Mouse (Mus musculus) 416B (cell line): ENCODE data around the gene Pbrm1.

ENCODE experiments used
- DNase-seq: peaks from one replicate; pipeline ENCODE4 v3.0.0; 2011; ENCODE audit warnings: low read depth

The Pbrm1 gene

GRCm38 (mm10) chr14:31133023-31133665 lies 114.2 kb downstream of the Pbrm1 start:
- DNase-seq, result no peak

DNA sequence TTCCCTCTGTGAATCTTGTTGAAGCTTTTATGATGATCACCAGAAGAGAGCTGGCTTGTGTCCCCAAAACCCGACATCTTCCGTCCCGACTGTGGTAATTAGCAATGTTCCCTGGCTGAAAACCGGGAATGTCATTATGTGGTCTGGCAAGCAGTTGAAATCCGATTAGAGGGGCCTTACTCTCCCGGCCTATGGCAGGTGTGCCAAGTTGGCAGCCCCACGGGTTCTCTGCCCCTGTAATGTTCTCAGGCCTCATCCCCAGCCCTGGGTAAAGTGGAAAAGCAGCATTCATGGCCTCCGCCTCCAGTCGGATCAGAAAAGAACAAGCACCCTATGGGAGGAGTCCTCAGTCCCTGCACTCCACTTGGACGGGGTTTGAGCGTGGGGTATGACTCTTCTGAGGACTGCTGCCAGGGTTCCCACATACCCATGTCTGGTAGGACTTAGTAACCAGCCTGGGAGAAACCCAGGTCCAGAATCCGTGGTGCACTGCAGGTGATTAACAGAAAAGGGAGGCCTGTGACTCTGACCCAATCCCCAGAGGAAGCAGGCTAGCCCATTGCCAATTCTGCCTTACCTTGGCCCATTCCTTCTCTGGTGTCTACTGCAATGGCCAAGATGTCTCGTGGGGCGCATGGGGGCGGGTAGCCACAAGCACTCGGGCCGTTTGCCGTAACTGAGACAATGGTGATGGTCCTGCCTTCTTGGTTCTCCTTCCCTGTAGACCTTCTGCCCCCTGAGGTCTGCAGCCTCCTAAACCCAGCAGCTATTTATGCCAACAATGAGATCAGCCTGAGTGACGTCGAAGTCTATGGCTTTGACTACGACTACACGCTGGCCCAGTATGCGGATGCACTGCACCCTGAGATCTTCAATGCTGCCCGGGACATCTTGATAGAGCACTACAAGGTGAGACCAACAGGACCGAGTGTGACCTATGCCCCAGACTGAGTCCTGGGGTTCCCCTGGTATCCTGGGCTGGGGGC lies 115.4 kb downstream of the Pbrm1 start:
- DNase-seq, result no peak

DNA sequence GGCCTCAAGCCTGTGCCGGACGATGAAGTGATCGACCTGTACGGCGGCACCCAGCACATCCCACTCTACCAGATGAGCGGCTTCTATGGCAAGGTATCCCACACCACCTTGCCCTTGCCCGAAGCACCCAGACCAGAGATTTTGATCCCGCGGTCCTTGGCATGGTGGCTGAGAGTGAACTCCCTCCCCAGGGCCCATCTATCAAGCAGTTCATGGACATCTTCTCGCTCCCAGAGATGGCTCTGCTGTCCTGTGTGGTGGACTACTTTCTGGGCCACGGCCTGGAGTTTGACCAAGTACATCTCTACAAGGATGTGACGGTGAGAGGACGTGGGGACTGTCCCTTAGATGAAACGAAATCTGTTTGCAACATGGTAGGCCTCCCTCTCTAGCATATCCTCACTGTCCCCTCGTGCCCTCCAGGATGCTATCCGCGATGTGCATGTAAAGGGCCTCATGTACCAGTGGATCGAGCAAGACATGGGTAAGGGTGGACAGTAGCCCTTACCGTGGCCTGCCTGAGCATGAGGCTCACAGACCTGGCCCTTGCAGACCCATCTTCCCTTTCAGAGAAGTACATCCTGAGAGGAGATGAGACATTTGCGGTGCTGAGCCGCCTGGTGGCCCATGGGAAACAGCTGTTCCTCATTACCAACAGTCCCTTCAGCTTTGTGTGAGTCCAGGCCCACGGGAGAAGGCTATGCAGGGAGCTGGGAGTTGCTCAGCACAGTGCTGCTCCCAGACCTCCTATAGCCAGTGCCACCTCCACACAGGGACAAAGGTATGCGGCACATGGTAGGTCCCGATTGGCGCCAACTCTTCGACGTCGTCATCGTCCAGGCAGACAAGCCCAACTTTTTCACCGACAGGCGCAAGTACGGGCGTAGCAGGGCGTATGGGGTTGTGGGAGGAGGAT lies 116.8 kb downstream of the Pbrm1 start:
- DNase-seq, result no peak

DNA sequence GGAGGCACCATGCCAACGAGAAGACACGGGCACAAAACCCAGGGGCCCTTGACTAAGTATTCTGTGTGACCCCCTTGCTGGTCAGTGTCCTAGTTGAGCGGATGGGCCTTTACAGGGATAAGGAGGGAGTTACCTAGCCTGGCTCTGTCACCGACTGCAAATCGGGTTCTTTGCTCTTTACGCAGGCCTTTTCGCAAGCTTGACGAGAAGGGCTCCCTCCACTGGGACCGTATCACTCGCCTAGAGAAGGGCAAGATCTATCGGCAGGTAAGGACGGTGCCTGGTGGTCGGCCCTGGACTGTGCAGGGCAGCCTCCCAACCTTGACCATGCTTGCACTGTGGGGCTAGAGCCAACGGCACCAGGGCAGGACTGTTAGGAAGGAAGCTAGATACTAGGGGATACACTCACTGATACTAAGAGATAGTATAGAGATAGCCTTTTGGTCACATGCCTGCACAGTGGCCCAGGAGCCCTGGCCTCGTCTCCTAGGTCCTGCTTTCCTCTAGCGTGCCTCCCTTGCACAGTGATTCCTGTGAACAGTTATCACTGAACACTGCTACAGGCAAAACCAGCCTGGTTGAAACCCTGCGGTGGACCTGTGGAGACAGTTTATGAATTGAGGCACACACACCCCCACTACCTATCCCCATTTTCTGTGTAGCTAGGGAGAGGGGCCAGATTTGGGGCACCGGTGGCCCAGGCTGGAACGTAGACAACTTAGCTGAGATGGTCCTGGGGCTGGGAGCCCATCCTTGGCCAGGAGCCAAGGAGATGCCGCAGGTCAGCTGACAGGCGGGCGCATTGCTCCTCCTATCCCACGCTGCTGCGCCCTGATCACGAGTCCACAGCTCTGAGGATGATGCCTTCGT lies 117.7 kb downstream of the Pbrm1 start:
- no peak for DNase-seq

DNA sequence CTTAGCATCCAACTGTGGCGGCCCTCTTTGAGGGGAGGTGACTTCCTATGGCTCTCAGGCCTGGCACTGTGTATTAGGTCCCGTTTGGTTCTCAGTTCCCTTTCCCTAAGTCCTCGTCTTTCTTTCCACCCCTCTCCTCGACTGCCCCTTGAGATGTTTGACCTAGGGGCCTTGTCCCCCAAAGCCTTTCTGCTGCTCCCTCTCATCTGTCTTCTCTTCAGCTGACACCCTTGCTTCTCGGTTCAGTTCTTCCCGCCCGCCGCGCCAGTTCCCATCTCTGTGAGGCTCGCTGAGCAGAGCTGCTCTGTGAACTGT lies 118.3 kb downstream of the Pbrm1 start:
- no peak for DNase-seq

GRCm38 (mm10) chr14:31137791-31138190 lies 118.9 kb downstream of the Pbrm1 start:
- no peak for DNase-seq

- DNase-seq, result no peak
Measured at GRCm38 (mm10) chr14:31138219-31138896, 119.4 kb downstream of the Pbrm1 start.

DNA sequence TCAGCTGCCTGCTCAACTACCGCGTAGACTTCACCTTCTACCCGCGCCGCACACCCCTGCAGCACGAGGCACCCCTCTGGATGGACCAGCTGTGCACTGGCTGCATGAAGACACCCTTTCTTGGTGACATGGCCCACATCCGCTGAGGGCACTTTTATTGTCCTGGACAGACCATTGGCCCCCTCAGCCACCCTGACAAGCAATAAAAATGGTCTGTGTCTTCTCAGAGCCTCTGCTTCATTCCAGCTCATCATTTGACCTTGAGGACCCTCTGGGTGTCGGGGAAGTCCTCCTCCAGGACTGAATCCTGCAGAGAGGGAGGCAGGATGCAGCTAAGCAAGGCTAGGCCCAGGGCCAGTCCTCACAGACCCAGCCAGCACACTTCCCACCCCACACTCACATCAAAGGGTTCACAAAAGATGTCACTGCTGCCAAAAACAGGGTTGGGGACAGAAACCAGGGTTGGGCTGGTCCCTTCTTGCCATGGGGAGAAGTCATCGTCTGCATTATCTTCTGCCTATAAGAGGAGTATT lies 120.0 kb downstream of the Pbrm1 start:
- DNase-seq, result no peak

GRCm38 (mm10) chr14:31139666-31140065 lies 120.7 kb downstream of the Pbrm1 start:
- DNase-seq, result peak; percentile 81

DNA sequence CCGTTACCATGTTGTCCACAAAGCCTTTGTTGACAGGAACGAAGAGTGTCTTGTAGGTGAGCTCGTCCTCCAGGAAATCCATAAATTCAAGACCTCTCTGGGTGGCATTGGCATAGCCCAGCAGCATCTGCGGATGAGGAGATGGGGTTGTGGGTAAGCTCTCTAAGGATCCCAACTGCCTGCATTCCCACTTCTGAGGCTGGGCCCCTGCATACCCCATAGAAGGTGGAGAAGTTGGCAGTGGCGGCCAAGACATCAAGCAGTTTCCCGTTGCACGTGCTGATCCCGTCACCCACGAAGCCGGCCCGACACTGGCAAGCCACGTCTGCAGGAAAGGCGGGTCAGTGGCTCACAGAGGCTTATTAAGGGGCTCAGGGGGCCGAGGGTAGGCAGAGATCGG lies 121.2 kb downstream of the Pbrm1 start:
- no peak for DNase-seq

GRCm38 (mm10) chr14:31141011-31141410 lies 122.1 kb downstream of the Pbrm1 start:
- DNase-seq, result no peak

DNA sequence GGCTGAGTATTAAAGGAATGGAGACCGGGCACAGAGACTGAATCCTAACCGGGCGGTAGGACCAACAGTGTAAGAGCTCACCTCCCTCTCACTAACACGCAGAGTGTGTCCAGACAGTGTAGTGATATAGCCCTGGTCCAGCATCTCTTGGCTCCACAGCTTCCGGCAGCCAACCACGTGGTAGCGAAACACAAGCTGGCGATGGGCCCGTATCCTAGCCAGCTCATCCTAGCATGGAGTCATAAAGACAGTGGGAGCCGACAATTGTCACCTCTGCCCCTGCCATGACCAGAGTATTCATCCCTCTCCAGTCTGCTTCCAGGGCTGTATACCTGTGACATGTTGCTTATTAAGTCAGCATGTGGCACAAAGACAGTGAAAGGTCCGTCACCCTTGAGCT lies 126.8 kb downstream of the Pbrm1 start:
- DNase-seq, result no peak

DNA sequence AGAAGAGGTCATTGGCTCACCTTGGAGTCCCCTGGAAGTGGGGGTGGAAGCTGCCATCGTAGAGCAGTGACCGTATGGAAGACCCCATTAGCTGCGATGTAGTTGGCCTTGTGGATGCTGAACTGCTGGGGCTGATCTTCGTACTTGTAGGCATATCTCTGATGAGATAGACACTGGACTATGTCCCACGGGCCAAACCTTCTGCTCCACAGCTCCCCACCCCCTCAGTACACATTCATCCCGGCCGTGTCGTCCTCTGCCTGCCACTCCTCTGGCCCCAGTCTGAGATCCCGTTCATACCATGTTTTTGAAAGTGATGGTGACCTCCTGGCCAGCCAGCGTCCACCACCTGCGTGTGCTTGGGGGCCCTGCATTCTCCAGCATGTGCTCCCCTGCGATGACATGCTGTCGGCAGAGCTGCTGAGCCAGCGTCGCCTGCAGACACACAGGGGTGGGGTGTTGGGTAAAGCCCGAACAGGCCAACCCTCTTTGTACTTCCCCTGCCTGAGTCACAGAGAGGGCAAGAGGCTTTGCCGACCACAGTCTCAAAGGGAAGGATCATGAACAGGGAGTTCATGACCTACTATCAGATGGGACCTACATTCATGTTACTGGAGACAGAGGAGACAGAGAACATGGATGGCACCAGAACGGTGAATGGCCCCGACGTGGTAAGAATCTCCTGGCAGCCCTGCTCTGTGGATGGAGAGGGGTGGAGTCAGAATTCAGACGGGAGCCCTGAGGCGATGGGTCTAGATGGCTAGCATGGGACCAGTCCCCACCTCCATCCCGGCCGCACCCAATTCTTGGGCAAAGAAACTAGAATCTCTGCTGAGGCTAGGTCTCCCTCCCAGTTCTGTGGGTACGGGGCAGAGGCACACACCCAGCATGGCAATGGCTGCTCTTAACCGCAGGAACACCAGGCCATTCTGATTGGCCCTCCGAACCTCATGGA lies 141.5 kb downstream of the Pbrm1 start:
- DNase-seq, result peak; percentile 73

DNA sequence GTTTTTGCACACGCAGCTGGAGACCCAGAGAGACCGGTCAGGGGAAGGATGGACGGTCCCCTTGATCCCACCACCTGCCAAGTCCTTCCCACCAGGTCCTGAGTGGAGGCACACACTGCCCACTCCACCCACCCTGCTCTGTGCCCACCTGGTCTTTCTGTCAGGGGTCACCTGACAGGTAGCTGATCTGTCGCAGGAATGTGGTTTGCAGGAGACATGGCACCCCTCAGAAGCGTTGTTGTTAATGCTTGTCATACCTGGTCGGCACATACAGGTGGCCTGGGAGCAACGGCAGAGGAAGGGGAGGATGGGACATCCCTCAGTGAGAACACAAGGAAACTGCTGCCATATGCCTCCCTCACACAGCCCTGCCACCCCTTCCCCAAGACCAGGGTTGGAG lies 142.3 kb downstream of the Pbrm1 start:
- no peak for DNase-seq

DNA sequence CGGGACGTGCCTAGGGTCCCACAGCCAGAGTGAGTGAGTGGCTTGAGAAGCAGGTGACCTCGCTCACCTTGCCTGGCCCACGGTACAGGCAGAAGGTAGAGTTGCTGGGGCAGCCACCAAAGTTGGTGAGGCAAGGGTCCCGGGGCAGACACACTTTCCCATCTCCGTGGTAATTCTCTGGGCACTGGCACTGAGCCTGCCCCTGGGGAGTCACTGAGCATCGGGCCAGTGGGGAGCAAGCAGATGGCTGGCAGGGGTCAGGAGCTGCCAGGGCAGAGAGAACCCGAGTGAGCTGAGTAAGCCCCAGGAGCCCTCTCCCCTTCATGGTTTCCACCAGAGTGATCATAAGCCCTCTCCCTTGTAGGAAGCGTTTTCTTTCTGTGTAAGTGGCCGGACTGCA lies 142.7 kb downstream of the Pbrm1 start:
- DNase-seq, result no peak

- DNase-seq, result no peak
Measured at GRCm38 (mm10) chr14:31164067-31164466, 145.1 kb downstream of the Pbrm1 start.

DNA sequence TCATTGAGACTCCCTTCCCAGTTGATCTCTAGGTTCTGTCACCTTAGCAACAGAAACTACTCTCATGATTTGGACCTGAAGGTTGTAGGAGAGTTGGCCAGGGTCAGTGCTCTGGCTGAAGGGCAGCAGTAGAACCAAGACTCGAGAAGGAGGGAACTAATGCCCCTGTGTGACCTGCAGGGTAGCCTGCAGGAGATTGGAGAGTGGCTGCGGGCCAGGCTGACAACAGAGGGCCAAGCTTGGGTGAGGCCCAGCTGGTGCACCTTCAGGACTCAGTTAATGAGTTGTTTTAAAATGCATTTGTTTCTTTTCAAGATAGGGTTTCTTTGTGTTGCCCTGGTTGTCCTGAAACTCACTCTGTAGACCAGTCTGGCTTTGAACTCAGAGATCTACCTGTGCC lies 146.1 kb downstream of the Pbrm1 start:
- no peak for DNase-seq

DNA sequence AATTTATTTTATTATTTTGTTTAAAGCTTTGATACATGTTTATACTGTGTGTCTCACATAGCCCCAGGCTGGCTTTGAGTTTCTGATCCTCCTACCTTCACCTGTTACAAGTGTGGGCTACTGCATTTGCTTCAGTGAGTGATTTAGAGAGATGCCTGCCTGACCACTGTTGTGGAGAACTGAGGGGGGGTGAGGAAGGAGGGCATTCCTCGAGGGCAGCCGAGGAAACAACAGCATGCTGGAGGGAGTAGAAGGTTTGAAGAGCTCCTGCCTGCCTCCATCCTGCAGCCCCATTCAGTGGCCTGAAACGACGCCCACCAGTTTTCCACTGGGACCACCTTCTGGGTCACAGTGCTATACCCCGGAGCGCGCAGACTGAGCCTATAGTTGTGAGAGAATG lies 146.5 kb downstream of the Pbrm1 start:
- DNase-seq, result no peak

- DNase-seq, result peak; percentile 89
Measured at GRCm38 (mm10) chr14:31165991-31166630, 147.2 kb downstream of the Pbrm1 start.
